Mouse (Mus musculus): Measurements from ENCODE around the gene Aste1.

Aste1 gene

GRCm38 (mm10) chr9:105395218-105395627, at the start of gene Aste1, which contains the start of gene Nek11:
Gene Aste1, plus strand, starts transcription at chr9:105395392.
Gene Nek11, minus strand, starts transcription at chr9:105395524.
- CTCF ChIA-PET = interaction anchor here (0.5 kb wide), 1 partner anchor 80 kb away, joined by 8 read pairs; no protein-coding TSS in a partner anchor

GRCm38 (mm10) chr9:105348242-105349031, 46.8 kb upstream of the Aste1 start:
- CTCF ChIA-PET = no interaction called here

DNA sequence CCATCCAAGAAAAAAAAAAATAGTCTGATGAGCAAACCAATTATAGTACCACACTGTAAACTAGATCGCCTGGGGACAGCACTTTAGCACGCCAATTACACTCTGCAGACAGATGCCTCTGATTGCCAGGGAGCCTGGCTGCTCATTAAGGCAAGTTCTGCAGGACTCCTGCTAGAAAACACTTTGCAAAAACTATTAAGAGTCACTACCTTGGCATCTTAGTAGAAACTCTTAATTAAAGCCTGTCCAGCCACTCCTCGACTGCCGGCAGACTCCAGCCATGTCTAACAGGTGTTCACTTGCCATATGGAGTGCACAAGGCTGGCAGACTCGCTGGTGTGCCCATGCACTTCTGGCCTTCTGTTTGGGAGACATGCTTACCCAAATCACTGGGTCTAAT, 46.2 kb upstream of the Aste1 start:
- CTCF ChIA-PET = no interaction called here

DNA sequence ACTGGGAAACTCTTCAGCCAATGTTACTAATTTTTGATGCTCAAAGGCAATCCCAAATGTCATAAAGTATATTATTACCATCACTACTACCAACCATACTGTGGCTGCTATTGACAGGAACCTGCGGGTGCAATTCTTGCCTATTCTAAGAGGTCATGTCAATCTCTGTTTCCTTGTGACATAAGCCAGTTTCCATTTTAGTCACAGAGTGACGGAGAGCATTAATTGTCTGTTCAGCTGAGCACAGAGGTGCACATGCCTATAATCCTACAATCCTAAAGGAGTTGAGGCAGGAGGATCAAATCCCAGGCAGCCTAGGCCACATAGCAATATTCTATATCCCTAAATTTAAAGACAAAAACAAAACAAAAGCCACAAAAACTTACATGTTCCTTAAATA, 33.0 kb upstream of the Aste1 start:
- CTCF ChIA-PET = no interaction called here

DNA sequence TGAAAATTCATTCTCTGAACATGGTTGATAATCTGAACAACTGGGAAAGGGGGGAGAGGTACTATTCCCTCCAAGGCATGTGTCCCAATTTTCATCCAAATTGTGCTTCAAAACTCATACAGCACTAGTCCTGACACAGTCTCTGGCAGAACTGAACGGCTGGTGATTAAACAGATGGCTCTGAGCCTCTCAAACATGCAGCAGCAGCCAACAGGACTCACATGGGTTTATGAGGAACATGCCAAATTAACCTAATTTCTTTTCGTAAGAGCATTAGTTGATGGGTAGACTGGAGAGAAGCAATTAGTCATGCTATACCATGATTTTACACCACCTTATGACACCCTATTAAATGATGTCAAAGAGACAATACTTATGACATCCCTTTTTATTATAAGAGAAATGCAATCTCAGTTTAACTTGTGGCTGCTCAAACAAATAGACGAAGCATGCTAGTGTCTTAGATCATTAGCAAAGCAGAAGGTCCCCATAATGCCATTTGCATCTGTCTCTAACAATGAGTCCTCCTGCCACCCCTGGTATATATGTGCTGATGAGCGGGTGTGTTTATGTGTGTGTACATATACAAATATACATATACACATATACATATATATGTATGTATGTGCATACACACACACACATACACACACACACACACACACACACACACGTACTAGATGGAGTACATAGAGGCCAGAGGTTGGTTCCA, 31.5 kb upstream of the Aste1 start:
- CTCF ChIA-PET = no interaction called here

- CTCF ChIA-PET = interaction anchor here (0.6 kb wide), 1 partner anchor 149 kb away, joined by 3 read pairs; no protein-coding TSS in a partner anchor
Observed at GRCm38 (mm10) chr9:105366199-105366598, 29.0 kb upstream of the Aste1 start.

GRCm38 (mm10) chr9:105368605-105369004, 26.6 kb upstream of the Aste1 start:
- CTCF ChIA-PET = no interaction called here

- CTCF ChIA-PET = no interaction called here
Observed at GRCm38 (mm10) chr9:105374361-105374760, 20.8 kb upstream of the Aste1 start.

- CTCF ChIA-PET = interaction anchor here (0.7 kb wide), 1 partner anchor 21 kb away, joined by 3 read pairs; no protein-coding TSS in a partner anchor
Observed at GRCm38 (mm10) chr9:105376411-105376810, 18.8 kb upstream of the Aste1 start.

DNA sequence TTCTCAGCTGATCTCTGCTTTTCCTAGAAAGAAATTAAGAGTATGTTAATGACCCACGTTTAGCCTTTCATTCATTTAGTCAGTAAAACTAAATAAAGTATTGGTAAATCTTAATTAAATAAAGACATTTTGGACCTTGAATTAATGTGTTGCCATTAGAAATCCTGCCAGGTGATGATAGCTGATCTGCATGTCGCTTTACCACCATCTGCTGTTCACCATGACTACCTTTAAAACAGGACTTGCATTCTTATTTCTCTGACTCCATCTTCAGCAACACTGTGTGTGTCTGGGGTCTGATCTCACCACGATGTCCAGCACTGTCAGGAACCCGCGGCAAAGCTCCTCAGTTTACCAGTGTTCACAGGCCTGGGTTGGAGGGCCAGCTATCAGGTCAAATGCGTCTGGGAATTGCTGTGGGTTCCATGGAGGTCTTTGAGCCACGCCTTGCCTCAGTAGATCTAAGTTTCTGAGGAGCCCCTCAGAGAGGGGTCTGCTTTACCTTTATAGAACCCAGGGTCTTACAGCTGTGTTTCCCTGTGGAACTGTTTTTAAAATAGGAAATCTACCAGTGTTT, 18.1 kb upstream of the Aste1 start:
- CTCF ChIA-PET = interaction anchor here (0.7 kb wide), 1 partner anchor 20 kb away, joined by 3 read pairs; no protein-coding TSS in a partner anchor

DNA sequence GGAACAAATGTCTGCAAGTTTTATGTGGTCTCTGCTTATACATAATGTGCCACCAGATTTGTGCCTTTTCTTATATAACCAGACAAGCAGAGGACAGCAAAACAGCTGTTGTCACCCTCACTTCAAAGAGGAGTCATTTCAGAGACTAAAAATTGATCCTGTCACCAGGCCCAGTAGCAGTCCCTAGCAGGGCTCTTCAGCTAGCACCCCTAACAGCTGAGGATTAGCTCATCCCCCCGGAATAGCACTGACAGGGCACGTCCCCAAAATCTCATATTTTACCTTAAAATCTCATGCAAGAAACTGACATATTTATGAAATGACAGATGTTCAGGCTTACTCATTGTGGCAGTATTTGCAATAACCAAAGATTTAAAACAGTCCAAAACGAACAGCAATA, 17.6 kb upstream of the Aste1 start:
- CTCF ChIA-PET = no interaction called here

DNA sequence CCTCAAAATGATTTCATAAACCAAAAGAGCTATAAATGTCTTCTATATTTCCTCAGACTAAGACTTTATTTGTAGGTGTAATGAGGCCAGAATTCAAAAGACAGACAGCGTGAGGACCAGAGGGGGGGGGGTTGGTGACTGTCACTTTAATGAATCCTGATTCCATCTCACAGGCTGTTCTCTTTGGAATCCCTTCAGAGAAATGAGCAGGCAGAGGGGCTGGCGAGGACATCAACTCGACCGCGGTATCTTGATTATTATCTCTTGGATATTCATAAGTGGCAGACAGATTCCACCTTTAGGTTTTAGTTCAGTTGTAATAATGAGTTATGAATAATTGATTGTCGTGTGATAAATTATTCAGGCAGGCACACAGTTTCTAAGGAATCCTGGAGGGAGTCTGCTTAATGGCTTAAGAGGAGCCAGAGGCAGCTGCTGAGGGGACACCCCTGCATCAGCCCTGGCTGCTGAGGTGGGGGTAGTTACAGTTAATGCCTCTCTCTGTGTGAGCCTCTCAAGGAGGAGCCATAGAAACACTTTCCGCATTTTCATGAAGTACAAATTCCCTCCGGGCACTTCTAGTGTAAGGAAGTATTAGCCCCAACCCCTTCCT, 15.6 kb upstream of the Aste1 start:
- CTCF ChIA-PET = interaction anchor here (0.6 kb wide), 1 partner anchor 1030 kb away, joined by 4 read pairs; no protein-coding TSS in a partner anchor

DNA sequence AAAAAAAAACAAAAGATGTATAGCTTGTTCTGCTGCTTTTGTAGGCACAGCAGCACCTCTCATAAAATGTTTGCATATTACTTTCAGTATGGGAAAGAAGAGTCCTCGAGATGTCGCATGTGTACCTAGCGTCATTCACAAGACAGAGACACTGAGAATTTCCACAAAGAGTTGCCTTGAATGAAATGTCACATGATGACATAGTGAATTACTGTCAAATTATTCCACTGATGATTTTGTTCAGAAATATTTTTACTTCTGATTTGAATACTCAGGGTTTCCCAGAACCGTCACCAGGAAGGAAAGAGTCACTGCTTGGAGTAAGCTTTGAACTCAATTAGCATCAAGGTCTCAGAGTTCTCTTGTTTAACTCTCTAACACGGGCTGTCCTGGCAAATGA, 7.8 kb upstream of the Aste1 start:
- CTCF ChIA-PET = no interaction called here

DNA sequence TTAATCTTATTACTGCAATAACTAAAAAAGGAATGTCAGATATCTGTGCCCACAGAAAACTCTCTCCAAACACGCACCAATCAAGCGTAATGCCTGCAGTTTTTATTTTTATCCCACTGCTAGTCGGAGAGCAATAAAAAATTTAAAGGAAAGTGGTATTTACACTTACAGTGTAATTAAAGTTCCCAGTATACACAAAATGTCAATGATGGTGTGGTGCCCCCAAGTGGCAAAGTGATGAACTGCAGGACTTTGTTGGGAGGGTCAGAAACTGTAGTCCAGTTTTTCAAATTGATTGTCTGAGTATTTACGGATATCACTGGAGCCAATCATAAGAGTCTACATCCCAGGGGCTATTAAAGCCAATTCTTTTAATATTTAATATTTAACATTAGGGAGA, 5.9 kb upstream of the Aste1 start:
- CTCF ChIA-PET = no interaction called here

GRCm38 (mm10) chr9:105390616-105391015, 4.6 kb upstream of the Aste1 start:
- CTCF ChIA-PET = no interaction called here

GRCm38 (mm10) chr9:105394720-105395119, 472 bp upstream of the Aste1 start:
- CTCF ChIA-PET = no interaction called here

GRCm38 (mm10) chr9:105408549-105408948, 13.4 kb downstream of the Aste1 start:
- CTCF ChIA-PET = no interaction called here

GRCm38 (mm10) chr9:105459032-105459431, 63.8 kb downstream of the Aste1 start:
- CTCF ChIA-PET = no interaction called here

DNA sequence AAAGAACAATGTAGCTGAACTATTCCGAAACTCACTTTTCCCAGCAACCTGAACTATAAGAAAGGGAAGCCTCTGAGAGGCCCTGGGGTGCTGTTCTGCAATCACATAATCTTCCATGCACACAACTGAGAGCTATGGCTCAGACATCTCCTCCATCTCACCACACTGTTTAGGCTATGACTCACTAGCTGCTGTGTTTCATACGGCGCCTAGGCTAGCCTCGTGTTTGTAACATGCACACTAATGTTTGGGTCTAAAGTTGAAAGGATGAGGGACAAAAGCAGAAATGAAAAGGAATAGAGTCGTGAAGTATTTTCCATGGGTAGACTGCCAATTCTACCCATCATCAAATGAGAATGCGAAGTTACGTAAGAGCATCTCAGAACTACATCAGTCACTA, 66.3 kb downstream of the Aste1 start:
- CTCF ChIA-PET = no interaction called here
